Mouse (Mus musculus) hematopoietic stem cell, adult 5-6 weeks (primary cell): ENCODE results near the gene Lefty2. TPM values are rescaled to one million over a fixed set of nuclear protein-coding genes. Genes with fewer than 3 reads are reported as not detected.
A peak's percentile ranks its signal among the peaks of the same experiment; 100 is the strongest.

Experiments
- ATAC-seq, 2 experiments: fragments of 125-278 bp in 1 of 2; replicated peaks in 1 of 2; 2 replicates each; pipeline ENCODE4 v1.8.0; 2016 to 2017; ENCODE audit warnings: inconsistent platforms in 2 of 2, mild to moderate bottlenecking in 2 of 2, moderate number of reproducible peaks in 2 of 2, low read depth in 1 of 2, moderate TSS enrichment in 1 of 2; ENCODE audit not compliant: low FRiP score in 2 of 2, poor library complexity in 2 of 2, severe bottlenecking in 2 of 2, insufficient read depth in 1 of 2, low TSS enrichment in 1 of 2
- total RNA-seq: library from RNA; stranded (forward); fragments of 172-1452, 232-1000 nt; gene quantifications from 2 replicates; pipeline ENCODE4 v1.2.3, GENCODE M21; 2017

Gene Lefty2
- total RNA-seq, 1 experiment from 2014 or later, result not detected

GRCm38 (mm10) chr1:180943032-180943644 lies 50.2 kb downstream of the Lefty2 start:
- ATAC-seq, result no peak

- no peak for ATAC-seq
Observed at GRCm38 (mm10) chr1:180943896-180944295, 51.0 kb downstream of the Lefty2 start.

- peak in 1 of 2 experiments; percentile 34; a peak in 1 of 4 replicates for ATAC-seq
Observed at GRCm38 (mm10) chr1:180944553-180944952, 51.6 kb downstream of the Lefty2 start.

GRCm38 (mm10) chr1:180945001-180945980 lies 52.4 kb downstream of the Lefty2 start:
- peak; percentile 31 to 50 for ATAC-seq

- ATAC-seq, result no peak
Observed at GRCm38 (mm10) chr1:180946448-180946847, 53.5 kb downstream of the Lefty2 start.

Other genes with a start within 250 kb of the Lefty2 start
- gene Mixl1, start 196.1 kb upstream of the Lefty2 start, total RNA-seq, result not detected in 2 replicates
- 51.2 and 60.1 TPM in 2 replicates for gene Acbd3, start 167.1 kb upstream of the Lefty2 start, total RNA-seq
- 1,757 and 2,309 TPM in 2 replicates for gene H3f3a, start 79.2 kb upstream of the Lefty2 start, total RNA-seq
- gene Sde2, start 42.0 kb upstream of the Lefty2 start, total RNA-seq, result 53.2 and 68.7 TPM in 2 replicates
- gene Pycr2, start 11.2 kb downstream of the Lefty2 start, total RNA-seq, result 21.5 and 25.4 TPM in 2 replicates
- gene Lefty1, start 41.9 kb downstream of the Lefty2 start, total RNA-seq, result 0.45 and 2.9 TPM in 2 replicates
- 21.8 and 25.5 TPM in 2 replicates for gene Tmem63a, start 49.2 kb downstream of the Lefty2 start, total RNA-seq
- gene Ephx1, start 127.8 kb downstream of the Lefty2 start, total RNA-seq, result 3.9 TPM in 2 replicates
- gene 9130409I23Rik, start 158.1 kb downstream of the Lefty2 start, total RNA-seq, result not detected in 2 replicates